Mouse (Mus musculus) thymus, postnatal 4 days (tissue): ENCODE data around the gene Myt1l.

Source experiments
- DNase-seq: peaks from one replicate; pipeline ENCODE4 v3.0.0; 2021

The Myt1l gene

DNA sequence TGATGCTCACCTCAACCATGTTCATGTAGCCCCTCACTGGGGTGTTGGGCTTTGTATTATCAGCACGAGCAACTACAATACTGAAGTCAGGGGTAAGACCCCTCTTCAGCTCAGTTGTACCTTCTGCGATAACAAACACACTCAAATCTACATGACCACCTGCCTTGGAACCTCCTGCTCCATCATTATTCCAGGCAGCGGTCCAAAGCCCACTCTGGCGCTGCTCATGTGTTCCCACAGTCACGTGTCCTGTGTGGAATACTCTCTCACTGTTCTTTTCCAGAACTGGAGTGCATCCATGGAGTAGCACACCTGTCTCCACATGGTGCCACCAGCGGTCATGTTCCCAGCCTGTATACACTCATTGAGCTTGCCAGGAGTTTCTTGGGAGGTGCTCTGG is 42.2 kb downstream of the Myt1l start:
- DNase-seq, result no peak

DNA sequence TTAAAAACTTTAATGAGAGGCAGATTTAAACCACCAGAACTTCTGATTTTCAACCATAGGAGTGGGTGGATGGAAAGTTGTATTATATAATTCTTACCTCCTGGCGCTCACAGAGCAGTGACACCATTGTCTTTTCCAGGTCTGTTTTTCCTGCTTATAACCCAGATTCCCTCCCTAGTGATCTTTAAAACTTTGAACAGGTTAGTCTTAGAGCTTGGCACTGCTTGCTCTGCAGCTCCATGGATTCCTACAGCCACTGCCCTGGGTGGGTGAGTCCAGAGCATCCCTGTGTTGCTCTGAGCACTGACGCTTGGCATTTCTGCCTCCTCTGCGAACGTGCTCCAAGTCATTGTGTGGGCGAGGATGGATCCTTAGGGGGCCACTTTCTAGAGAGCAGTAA is 43.4 kb downstream of the Myt1l start:
- no peak for DNase-seq

DNA sequence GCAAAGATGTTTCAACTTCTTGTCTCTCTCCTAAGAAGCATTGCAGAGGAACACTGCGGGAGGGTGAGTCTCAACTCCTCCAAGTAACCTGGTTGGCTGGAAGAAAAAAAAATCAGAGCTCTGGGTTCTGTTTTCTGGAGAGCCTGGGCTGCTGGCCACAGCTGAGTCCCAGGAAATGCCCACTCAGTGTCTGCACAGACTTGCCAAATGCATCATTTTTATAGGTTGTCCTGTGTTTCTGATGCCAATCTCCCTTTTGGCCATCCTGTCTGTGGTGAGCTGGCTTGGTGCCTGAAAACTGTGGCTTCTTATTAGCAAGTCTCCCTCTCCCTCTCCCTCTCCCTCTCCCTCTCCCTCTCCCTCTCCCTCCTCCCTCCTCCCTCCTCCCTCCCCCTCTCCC is 65.6 kb downstream of the Myt1l start:
- DNase-seq, result no peak

DNA sequence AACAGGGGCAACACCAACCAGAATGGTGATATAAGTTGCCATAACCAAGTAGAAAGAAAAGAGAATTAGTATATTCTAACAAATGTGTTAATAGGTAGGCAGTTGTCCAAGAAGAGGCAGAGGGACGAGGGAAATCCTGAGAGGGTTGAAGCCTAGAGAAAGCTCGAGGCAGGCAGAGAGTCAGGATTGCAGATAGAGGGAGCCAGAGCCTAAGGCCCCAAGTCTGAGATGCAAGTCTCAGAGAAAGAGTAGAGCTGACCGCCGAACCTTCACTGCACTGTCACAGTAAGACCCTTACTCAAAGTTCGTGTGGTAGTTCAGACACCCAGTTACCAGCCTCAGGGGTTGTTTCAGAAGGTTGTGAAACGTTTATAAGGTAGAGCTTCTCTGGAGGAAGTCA is 71.7 kb downstream of the Myt1l start:
- DNase-seq, result no peak

DNA sequence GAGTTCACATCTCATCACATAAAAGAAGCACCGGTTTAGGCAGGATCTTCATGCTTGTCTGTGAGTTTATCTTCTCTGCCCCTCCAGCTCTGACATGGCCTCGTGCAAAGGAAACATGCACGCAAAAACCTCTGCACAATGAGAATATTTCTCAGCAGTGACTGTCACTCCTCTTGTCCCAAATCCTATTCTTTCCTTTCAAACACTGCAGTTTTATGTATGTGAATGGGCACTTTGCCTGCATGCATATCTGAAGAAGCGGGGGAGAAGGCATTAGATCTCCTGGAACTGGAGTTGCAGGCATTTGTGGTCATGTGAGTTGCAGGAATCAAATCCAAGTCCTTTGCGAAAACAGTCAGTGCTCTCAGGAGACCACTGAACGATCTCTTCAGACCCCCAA is 73.0 kb downstream of the Myt1l start:
- DNase-seq, result no peak

DNA sequence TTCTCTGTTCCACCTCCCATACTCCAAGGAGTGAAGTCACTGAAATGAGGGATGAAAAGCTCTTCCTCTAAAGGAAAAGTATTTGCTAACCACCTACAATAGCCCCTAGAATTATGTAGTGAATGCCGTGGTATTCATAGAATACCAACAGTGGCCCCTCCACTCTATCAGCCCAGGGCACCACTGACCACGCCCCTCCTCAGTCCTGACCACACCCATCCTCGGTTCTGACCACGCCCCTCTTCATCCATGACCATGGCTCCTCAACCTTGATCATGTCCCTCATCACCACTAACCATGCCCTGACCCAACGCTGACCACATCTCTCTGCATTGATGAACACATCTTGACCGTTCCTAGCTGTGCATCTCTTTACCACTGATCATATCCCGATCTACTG is 76.5 kb downstream of the Myt1l start:
- no peak for DNase-seq

DNA sequence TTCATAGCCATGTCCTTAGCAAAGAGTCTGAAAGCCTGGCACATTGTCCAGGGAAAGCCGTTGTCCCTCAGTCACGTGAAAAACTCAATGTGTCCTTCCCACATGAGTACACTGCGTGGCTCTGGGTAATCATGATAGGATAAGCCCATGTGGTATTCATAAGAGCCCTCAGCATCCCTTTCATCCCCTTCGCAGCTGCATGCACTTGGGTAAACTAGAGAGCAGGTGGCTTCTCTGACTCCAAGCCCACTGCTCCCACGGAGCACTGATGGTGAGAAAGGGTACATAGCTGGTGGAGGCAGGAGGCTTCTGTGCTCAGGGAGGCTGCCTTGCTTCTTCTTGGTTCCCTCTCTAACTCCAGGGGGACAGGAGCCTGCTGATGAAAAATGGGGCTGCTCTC is 76.9 kb downstream of the Myt1l start:
- no peak for DNase-seq

DNA sequence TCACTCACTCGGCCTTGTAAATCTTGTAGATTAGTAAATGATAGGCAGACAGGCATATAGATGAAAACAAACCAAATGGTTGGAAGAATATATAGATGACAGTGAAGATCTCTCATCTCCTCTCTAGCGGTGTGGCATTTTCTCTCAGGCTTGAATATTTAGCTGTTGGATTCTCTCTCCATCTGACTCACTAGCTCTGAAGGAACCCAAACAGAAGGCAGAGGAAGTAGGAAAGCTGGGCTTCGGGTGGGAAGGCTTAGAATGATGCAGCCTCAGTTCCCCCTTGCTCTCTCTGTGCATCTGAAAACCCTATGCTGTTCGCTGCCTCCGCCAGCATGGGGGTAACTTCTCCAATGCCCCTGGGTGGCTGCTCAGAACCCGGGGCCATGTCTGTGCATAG is 78.0 kb downstream of the Myt1l start:
- no peak for DNase-seq

DNA sequence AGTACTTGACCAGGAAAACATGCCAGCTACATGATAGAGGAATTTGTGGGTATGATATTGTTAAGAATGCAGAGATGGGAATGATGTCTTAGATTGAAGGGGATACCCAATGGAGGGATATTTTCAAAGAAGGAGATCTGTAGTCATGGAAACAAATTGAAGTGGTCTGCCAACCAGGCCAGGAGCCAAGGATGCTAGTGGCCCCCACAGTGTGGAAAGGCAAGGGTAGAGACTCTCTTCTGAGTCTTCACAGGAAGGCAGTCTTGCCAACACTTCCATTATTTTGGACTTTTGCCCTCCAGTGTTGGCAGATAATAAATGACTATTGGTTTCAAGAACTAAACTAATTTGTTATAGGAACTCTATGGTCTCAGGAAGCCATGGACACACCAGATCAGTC is 89.6 kb downstream of the Myt1l start:
- no peak for DNase-seq

DNA sequence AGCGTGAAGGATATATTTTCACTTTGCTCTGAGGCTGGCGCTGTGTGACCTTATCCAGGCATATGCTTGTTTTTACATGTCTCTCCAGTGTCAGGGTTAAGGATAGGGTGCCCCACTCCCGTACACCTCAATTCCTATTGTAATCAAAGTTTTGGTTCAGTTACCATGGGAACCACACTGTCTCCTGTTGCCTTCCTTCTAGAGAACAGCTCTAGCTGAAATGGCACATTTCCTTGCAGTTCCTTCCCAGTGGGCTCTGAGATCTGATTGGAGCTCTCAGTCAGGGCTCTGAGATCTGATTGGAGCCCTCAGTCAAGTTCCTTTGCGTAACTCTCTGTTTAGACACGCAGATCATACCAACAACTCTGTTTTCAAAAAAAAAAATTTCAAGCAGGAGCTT is 93.3 kb downstream of the Myt1l start:
- no peak for DNase-seq

DNA sequence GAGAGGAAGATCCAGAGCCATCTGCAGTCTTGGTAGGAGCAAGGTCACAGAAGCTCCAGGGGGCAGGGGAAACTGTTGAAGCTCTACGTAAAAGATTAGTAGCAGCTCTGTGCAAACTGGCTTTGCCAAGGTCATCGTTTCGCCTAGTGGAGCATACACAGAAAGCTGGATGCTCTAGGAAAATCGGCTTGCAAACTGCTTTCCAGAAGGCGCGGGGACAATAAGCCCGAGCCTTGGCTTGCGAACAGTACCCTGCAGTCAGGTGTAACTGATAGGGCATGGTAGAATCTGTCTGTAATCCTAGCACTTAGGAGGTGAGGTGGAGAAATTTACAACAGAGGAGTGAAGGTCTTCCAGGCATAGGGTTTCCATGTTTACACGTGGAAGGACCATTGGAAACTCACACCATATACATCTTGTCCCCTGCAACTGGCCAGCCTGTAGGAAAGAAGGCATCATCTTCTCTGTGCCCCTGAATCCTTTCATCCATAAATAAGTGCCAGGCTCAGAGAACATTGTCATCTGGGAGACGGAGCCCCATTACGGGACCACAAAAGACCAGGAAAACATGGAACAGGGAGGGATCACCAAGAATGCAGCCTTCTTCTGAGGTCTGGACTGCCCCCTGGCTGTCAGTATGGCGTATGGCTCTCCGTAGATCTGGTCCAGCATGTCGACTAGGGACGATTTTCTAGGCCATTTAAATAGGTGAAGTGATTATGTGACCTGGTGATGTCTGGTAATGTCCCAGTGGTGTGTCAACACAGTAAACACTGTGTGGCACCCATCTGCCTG is 100.0 kb downstream of the Myt1l start:
- no peak for DNase-seq

DNA sequence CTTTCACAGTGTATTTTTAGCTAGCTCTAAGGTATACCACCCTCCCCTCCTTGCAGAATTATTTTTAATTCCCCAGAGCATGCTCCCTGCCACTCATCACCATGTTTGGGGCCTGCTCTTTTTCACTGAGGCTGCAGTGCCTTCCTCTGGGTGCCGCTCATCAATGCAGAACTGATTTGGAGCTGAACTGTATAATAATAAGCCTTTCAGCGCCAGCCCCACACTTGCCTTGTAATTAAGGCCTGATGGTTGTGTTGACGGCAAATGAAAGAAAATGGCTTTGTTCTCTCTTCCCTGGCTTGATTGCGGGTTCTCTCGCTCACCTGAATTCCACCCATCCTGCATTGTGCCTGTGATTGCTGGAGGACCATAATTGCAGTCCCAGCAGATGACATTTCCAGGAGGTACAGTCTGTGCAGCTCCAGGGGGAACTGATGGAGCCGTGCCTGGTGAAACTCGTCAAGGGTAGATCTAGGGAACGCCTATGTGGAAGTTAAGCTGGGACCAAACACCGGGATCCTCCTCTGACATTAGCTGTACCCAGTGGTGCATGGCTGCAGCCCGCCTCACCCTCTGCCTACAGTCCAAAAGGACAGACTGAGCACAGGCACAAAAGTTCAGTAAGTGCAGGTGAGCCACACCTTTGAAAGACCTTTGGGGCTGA is 101.8 kb downstream of the Myt1l start:
- no peak for DNase-seq

DNA sequence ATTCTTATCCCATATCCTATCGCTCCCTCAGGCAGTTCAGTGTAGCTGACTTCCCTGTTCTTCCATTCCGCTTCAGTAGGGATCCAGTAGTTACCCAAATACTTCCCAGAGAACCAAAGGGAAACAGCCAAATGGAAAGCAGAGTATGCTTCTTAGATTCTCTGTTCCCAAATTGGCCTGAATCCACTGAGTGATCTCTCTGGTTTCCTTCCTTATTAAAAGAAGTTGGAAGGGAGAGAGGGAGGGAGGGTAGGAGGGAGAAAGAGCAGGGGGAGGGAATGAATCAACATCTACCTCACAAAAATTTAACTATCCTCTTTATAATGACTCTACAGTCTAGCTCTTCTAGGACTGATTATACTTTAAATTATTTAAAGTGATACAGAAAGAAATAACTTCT is 106.3 kb downstream of the Myt1l start:
- DNase-seq, result no peak

DNA sequence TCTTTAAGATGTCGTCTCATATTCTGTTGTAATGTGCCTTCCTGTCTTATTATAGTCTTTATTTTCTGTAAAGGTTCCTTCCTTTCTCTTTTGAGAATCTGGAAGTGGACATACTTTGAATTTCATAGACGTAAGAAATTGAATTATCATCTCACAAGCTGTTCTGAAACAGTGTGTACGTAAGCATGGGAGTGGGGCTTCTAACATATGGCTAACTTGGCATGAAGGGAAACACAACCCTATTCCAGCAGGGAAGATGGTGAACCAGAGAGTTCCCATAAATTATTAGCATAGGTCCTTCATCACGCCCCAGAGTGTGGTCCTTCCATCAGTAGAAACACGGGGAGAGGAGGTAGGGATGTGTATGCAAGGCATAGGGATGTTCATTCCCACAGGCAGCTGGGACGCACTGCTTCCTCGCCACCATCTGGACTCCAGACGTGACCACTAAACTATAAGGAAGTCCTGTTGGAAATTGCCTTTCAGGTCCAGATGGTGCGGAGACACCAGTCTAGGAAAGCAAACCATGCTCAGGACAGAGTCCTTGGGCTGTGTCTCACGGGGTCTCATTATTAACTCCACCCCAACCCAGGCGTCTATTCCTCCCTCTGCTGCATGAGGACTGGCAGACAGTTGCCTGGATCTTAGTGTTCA is 111.5 kb downstream of the Myt1l start:
- DNase-seq, result no peak

DNA sequence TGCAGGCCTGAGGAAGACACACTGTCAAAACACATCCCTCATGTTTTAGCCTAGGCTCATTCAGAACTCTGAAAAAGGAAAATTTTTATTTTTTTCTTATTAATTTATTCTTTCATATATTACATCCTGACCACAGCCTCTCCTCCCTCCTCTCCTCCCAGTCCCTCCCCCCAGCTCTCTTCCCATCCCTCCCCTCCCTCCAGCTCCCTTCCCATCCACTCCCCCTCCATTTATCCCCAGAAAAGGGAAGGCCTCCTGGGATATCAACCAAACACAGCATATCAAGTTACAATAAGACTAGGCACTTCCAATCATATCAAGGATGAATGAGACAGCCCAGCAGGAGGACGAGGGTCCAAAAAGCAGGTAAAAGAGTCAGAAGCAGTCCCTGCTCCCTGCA is 112.0 kb downstream of the Myt1l start:
- no peak for DNase-seq

DNA sequence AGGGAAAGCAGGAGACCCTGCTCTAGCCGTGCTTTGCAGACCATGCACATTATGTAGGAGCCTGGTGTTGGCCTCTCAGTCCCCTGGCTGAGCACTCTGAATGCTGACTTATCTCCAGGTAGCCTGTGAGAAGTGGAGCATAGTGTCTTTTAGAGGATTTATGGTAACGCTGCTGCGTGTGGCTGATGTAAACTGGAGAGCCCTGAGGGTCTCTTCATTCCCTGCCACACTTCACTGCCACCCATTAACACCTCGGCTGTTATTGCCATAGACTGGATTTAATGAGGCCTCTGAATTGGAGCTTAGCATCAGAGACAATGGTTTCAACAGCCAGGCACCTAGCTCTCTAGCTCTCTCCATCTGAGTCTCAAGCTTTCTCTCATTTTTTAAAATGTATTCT is 114.7 kb downstream of the Myt1l start:
- DNase-seq, result no peak

DNA sequence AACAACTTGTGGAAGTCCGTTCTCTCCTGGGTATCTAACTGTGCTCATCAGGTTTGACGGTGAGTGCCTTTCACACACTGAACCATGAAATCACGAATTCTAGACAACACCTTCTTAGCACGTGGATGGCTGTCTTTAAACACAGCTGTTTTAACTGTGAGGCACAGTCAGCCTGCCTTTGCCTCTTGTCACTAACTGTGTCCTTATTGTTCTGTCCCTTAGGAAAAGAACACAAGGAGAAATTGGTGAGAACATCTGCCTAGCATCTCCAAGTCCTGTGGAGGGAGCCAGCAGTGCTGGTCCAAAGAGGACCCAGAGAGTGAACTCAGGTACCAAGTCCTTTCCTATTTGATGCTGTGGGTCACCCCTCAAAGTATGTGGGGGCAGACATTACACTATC is 115.9 kb downstream of the Myt1l start:
- DNase-seq, result no peak

DNA sequence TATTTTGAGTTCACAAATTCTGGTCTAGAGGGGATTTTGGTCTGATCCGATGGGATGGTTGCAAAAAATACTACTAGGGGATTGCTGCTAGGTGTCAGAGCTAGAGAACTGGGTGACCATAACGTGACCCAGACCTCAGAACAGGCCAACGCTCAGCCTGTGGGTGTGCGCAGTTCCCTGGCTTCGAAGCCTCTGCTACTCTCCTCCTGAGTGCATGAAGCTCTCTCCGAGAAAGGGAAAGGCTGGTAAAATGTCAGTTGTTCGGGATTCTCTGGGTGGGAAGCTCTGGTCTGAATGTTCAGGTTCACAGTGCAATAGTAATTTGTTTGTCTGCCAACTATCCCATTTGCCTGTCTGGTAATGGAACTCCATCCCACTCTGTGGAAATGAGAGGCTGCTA is 116.5 kb downstream of the Myt1l start:
- no peak for DNase-seq

DNA sequence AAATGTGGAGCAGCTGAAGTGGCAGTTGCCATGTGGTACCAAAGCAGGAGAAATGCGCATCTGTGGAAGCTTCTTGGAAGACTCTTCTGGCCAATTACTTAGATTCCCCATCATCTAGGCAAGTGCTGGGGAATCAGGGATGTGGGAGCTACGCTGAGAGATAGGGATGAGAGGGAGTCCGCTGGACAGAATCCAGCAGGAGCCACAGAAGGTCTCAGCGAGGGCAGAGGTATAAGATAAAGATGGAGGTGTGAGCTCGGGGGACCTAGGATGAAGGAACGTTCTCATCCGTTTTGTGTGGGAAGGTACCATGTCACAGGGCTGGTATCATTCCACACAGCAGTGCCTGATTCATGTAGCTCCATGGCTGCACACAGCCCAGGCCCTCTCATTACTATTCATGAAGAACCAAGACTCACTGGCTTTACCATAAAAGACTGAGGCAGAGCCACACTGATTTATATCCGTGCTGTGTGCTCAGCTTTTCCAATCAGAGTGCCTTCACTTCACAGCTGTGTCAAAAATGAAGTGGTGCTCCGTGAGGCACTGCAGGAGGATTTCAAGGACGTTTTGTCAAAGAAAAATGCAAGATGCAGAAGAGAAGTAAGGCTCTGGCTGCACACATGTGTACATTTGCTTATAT is 121.4 kb downstream of the Myt1l start:
- DNase-seq, result no peak

DNA sequence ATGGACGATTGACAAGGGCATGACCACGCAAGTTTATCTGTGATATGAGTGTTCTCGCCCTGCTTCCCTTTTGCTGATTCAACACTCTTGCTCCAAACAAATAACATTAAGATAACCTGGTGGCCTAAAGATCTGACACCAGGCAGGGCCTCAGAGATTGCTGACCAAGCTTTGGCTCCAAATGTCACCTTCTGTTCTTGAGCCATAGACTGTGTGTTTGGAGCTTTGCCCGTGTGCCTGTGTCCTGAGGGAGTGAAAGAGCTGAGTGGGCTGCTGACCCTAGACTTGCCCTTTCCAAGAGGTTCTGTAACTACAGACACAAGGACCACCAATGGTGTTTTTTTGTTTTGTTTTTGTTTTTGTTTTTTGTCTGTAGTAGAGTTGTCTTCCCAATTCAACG is 124.3 kb downstream of the Myt1l start:
- DNase-seq, result no peak

DNA sequence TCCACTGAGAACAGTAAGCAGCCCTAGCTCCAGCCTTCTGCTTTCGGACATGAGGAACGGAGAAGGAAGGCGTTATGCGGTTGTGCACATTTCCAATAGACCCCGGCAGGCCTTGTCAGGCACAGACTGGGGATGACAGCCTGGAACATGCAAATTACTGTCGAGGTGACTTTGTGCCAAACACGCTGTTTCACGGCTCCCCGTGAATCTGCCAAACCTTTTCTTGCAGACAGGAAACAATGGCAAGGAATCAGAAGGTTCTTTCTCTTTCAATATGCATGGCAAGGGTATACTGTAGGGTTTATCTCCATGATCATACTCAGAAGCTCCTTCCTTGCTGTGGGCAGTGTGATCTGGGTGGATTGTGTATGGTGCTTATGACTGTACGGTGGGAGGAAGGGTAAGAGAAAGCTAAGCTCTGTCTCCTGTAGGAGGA is 127.0 kb downstream of the Myt1l start:
- no peak for DNase-seq

DNA sequence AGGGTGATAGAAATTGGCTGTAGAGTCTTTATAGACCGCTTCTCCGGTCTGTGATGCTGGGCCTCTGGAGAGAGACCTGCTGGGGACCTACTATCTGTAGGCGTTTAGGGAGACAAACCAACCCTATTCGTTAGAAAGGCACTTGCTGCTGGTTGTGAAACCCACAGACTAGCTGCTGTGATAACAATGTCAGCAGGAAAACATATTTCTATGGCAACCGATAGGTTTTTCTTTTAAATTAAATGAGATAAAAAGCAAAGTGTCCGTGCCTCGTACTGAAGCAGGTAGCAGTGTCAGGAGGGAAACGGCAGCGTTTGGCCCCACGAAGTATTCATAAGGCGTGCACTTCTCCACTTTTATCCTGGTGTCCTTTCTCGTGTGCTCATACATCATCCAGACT is 127.5 kb downstream of the Myt1l start:
- DNase-seq, result no peak

DNA sequence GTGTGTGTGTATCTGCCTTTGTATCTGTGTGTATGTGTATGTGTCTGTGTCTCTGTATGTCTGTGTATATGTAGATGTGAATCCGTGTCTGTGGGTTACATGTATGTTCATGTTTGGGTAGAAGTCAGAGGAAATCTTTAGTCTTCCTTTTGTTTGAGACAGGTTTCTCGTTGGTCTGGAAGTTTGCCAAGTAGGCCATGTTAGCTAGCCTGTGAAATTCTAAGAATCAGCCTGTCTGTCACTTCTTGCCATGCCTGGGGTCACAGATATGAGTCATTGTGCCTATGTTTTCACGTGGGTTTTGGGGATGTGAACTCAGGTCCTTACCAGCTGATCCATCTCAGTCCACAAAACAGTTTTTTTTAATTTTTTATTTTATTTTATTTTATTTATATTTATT is 128.9 kb downstream of the Myt1l start:
- no peak for DNase-seq

DNA sequence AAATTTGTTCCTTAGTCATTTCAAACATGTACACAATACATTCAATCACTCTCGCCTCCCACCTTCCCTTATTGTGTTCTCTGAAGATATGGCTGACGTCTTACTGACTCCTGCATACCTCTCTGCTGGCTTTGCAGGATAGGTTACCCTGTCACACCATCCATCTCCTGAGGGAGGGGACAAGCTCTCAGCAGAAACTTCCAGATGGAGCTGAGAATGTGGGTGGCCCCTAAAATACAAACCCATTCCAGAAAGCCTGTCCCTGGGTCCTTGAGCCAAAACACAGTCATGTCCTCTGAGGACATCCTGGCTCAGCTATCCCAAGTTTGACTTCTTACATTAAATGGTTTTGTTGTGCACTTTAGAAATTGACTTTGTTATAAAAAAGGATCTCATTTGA is 129.7 kb downstream of the Myt1l start:
- DNase-seq, result no peak
